Mouse (Mus musculus): ENCODE data around the gene Mta2.

DNA sequence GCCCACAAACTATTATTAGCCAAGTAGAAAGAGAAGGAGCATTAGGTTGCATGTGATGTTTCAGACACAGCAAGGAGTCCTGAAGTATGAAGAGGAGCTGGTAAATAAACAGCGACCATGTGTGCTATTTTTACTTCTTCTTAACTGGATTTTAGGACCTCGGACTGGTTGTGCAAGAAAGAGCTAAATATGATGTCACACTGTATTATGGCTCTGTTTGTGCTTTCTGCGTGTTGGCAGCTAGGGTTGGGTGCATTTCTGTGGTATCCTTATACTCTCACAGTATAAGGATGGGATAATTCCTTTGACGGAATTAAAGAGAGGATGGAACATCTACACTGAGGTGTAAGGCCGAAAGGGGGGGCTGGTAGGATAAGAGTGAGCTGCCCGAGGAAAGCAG is 3.6 kb downstream of the Mta2 start:
- TF ChIP-seq CTCF (IDR thresholded peaks at IDR 0.05; ENCODE audit: low read depth) (0 out of 2 replicates have a peak, but pooled peaks have one; percentile 3), EP300 (IDR thresholded peaks at IDR 0.05; ENCODE audit: low read depth) (no peak)

Measured in liver, postnatal 0 days (tissue).